Mouse (Mus musculus): ENCODE measurements at regions not wholly inside any gene's neighbourhood (a gene's known extent, or its start where the extent isn't known, plus 50 kb on each side); places are given as distances from the start of the nearest gene placed in this dataset.

DNA sequence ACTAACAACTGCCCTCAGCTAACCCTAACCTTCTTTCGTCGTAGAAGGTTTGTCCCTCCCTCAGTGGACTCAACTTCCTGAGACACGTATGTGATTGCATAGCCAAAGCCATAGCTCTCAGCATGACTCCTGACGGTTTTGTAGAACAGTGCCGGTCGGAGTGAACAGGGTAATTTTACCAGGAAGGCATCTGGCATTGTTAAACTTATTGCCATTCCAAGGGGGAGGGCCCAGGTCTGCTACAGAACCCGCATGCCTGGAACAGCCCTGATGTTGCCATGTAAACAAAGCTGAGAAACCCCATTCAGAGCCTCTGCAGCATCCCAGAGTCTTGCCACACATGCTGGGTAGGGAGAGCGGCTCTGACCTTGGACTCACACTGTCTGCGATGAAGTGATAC is 52.2 kb upstream of the Adgrl2 start:
- Histone ChIP-seq H3K27ac (replicated peaks) (no peak overlapping the region), H3K4me1 (peaks cover 4% of the 10 kb centered on the region; the same call in 1 of the 2 replicates), H3K9me3 (replicated peaks) (no peaks in the 10 kb centered on the region), H3K36me3 (no peaks in the 10 kb centered on the region), H3K4me3 (replicated peaks) (no peak overlapping the region), H3K4me2 (replicated peaks) (no peak overlapping the region), H3K27me3 (no peaks in the 10 kb centered on the region), H3K9ac (no peak overlapping the region)
- WGBS, result 36% methylated on average over 9 of the region's 9 CpGs
- no peak for ATAC-seq (ENCODE audit: insufficient number of reproducible peaks, low FRiP score, low TSS enrichment, low read depth)

DNA sequence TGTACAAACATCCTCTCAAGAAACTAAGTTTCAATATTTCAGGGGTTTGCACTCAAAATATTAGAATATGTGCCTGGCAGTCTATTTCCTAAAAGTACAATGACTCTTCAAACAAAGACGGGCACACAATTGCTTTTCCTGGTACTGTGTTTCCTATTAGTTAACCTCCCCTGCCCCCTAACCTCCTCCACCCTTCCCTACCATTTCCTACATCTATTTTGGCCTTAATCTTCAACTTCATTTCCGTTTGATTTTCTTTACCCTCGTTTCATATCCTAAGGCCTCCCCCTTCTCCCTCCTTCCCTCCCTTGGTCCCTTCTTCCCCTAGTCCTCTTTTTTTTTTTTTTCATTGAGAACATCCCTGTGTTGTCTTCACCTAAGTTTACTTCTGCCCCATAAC is 50.8 kb upstream of the Adgrl2 start:
- H3K9ac ChIP-seq, result no peak overlapping the region
- H3K4me2 ChIP-seq (replicated peaks), result no peak overlapping the region
- ATAC-seq (ENCODE audit: insufficient number of reproducible peaks, low FRiP score, low TSS enrichment, low read depth), result no peak
- 58% methylated on average over 3 of the region's 3 CpGs for WGBS
- no peaks in the 10 kb centered on the region for H3K27me3 ChIP-seq
- H3K27ac ChIP-seq (replicated peaks), result no peak overlapping the region
- H3K36me3 ChIP-seq, result no peaks in the 10 kb centered on the region
- H3K9me3 ChIP-seq (replicated peaks), result no peaks in the 10 kb centered on the region
- H3K4me3 ChIP-seq (replicated peaks), result no peak overlapping the region
- H3K4me1 ChIP-seq, result peaks cover 4% of the 10 kb centered on the region; the same call in 1 of the 2 replicates

Data from embryonic facial prominence, embryonic 15.5 days (tissue).